ENCODE assay signal across 24 mouse cellular contexts in genomic region chr7:130786708-130787107, GRCm38 (mm10). TPM values are rescaled to one million over a fixed set of nuclear protein-coding genes. Genes with fewer than 3 reads are reported as not detected.
A peak's percentile ranks its signal among the peaks of the same experiment; 100 is the strongest.
DNase-seq lines count a peak whose midpoint lies in the region; ATAC-seq and TF ChIP-seq lines count a peak whose summit lies in the region.
"Had no signal": no experiment of that assay in that cellular context is flagged by ENCODE, and none has a peak within 500 bp of the region (broad histone marks: within the 10 kb centered on the region; RNA-seq: fewer than 3 reads in every experiment).

No protein-coding gene starts in this region.

- no peaks in the 10 kb centered on the region for H3K36me3 ChIP-seq in heart, embryonic 15.5 days
- H3K36me3 ChIP-seq in heart, embryonic 12.5 days: no peaks in the 10 kb centered on the region
- no peaks in the 10 kb centered on the region for H3K36me3 ChIP-seq in liver, adult 2 months (ENCODE audit: control insufficient read depth, insufficient read depth, low read length)
- H3K36me3 ChIP-seq in liver, postnatal 0 days (replicated peaks; ENCODE audit: insufficient read depth, low read length): no peaks in the 10 kb centered on the region
- H3K36me3 ChIP-seq: embryonic facial prominence, embryonic 12.5 days; forebrain, embryonic 12.5 days; midbrain, embryonic 10.5 days had no signal

- H3K4me2 ChIP-seq in heart, embryonic 15.5 days: no peak overlapping the region
- no peak overlapping the region for H3K4me2 ChIP-seq in heart, embryonic 12.5 days
- H3K4me2 ChIP-seq in liver, postnatal 0 days (ENCODE audit: low read depth, low read length): no peak overlapping the region
- H3K4me2 ChIP-seq: embryonic facial prominence, embryonic 12.5 days; forebrain, embryonic 12.5 days; hindbrain, embryonic 14.5 days had no signal

- no peak for TF ChIP-seq CTCF in liver, adult 2 months (IDR thresholded peaks at IDR 0.05; ENCODE audit: low read depth, low read length)
- TF ChIP-seq CTCF in liver, postnatal 0 days (IDR thresholded peaks at IDR 0.05; ENCODE audit: low read depth): no peak
- TF ChIP-seq CTCF in left cerebral cortex, adult 2 months (IDR thresholded peaks at IDR 0.05): no peak

- no peak overlapping the region for H3K9ac ChIP-seq in heart, embryonic 15.5 days
- H3K9ac ChIP-seq in heart, embryonic 12.5 days: no peak overlapping the region
- no peak overlapping the region for H3K9ac ChIP-seq in liver, adult 2 months (ENCODE audit: low read depth, low read length)
- H3K9ac ChIP-seq in liver, postnatal 0 days (replicated peaks): no peak overlapping the region
- H3K9ac ChIP-seq: embryonic facial prominence, embryonic 12.5 days; forebrain, embryonic 12.5 days; hindbrain, embryonic 14.5 days; liver, embryonic 14.5 days had no signal

- no peaks in the 10 kb centered on the region for H3K9me3 ChIP-seq in heart, embryonic 15.5 days (replicated peaks)
- H3K9me3 ChIP-seq in heart, embryonic 12.5 days (replicated peaks): no peaks in the 10 kb centered on the region
- no peaks in the 10 kb centered on the region for H3K9me3 ChIP-seq in liver, postnatal 0 days (ENCODE audit: low read length)
- H3K9me3 ChIP-seq: embryonic facial prominence, embryonic 12.5 days; forebrain, embryonic 12.5 days; midbrain, embryonic 10.5 days had no signal

- H3K4me1 ChIP-seq in heart, embryonic 15.5 days (replicated peaks): peaks cover 21% of the 10 kb centered on the region
- peaks cover 24% of the 10 kb centered on the region for H3K4me1 ChIP-seq in heart, embryonic 12.5 days (replicated peaks)
- no peaks in the 10 kb centered on the region; the same call in 1 of the 2 replicates for H3K4me1 ChIP-seq in liver, adult 2 months (ENCODE audit: control insufficient read depth, insufficient read depth, low read length)
- peaks cover 20% of the 10 kb centered on the region; the same call in 1 of the 2 replicates for H3K4me1 ChIP-seq in liver, postnatal 0 days (ENCODE audit: insufficient read depth)
- H3K4me1 ChIP-seq: midbrain, embryonic 10.5 days had no signal

- intact Hi-C loops in left cerebral cortex, adult 2 months (cut with DNase I): no loop called here

- no peaks in the 10 kb centered on the region for H3K27me3 ChIP-seq in heart, embryonic 15.5 days
- H3K27me3 ChIP-seq in heart, embryonic 12.5 days (replicated peaks): no peaks in the 10 kb centered on the region
- H3K27me3 ChIP-seq in liver, adult 2 months (ENCODE audit: control insufficient read depth, insufficient read depth, low read length): peaks cover 4% of the 10 kb centered on the region; the same call in 1 of the 2 replicates
- no peaks in the 10 kb centered on the region for H3K27me3 ChIP-seq in liver, postnatal 0 days (ENCODE audit: insufficient read depth, low read length)
- H3K27me3 ChIP-seq: embryonic facial prominence, embryonic 12.5 days; forebrain, embryonic 12.5 days had no signal

- ATAC-seq in heart, embryonic 15.5 days (replicated peaks; ENCODE audit: insufficient number of reproducible peaks, insufficient read depth, low FRiP score, low read depth): no peak
- no peak for ATAC-seq in heart, embryonic 12.5 days (ENCODE audit: insufficient number of reproducible peaks, low FRiP score)
- ATAC-seq in liver, postnatal 0 days: no peak
- ATAC-seq: inflammation-experienced regulatory T-cells, adult 6 months; midbrain, embryonic 16.5 days had no signal

- H3K27ac ChIP-seq in heart, embryonic 15.5 days: peak overlapping the region; percentile 27; the same call in 1 of the 2 replicates
- no peak overlapping the region for H3K27ac ChIP-seq in heart, embryonic 12.5 days (ENCODE audit: poor library complexity, severe bottlenecking)
- H3K27ac ChIP-seq in liver, adult 2 months (replicated peaks; ENCODE audit: insufficient read depth, low read depth, low read length): no peak overlapping the region
- no peak overlapping the region for H3K27ac ChIP-seq in liver, postnatal 0 days (ENCODE audit: low read depth)
- H3K27ac ChIP-seq in left cerebral cortex, adult 2 months: no peak overlapping the region
- H3K27ac ChIP-seq: embryonic facial prominence, embryonic 12.5 days; forebrain, embryonic 12.5 days; hindbrain, embryonic 14.5 days; liver, embryonic 14.5 days; macrophage; midbrain, embryonic 10.5 days had no signal

- no peak for TF ChIP-seq POLR2A in liver, adult 2 months (IDR thresholded peaks at IDR 0.05; ENCODE audit: extremely low read depth, insufficient read depth, low read length)

- no peak for TF ChIP-seq EP300 in liver, postnatal 0 days (IDR thresholded peaks at IDR 0.05; ENCODE audit: low read depth)

- H3K4me3 ChIP-seq in heart, embryonic 15.5 days: no peak overlapping the region
- H3K4me3 ChIP-seq in heart, embryonic 12.5 days: no peak overlapping the region
- no peak overlapping the region for H3K4me3 ChIP-seq in liver, adult 2 months (ENCODE audit: insufficient read depth, low read depth, low read length)
- H3K4me3 ChIP-seq in liver, postnatal 0 days (ENCODE audit: low read depth, low read length): no peak overlapping the region
- no peak overlapping the region for H3K4me3 ChIP-seq in left cerebral cortex, adult 2 months
- H3K4me3 ChIP-seq: embryonic facial prominence, embryonic 12.5 days; forebrain, embryonic 12.5 days; midbrain, embryonic 10.5 days had no signal

- DNase-seq in liver, adult 2 months (ENCODE audit: extremely low read depth, low read depth, low spot score): peak; percentile 54
- no peak for DNase-seq in liver, postnatal 0 days
- DNase-seq in adrenal gland, postnatal 10 days: peak; percentile 68
- DNase-seq in adrenal gland, postnatal 36 days: peak; percentile 80 to 81
- no peak for DNase-seq in left cerebral cortex, adult 2 months (ENCODE audit: extremely low spot score in 1 of 2, low spot score in 2 of 2)
- DNase-seq: cerebellum, adult 18-20 months; layer of hippocampus, adult 9-11 months; right cerebral cortex, postnatal 14 days; spleen, adult 18-20 months had no signal

- WGBS in heart, embryonic 15.5 days: 48% methylated on average over 5 of the region's 5 CpGs
- 55% methylated on average over 5 of the region's 5 CpGs for WGBS in heart, embryonic 12.5 days
- WGBS in liver, adult 2 months: 29% methylated on average over 5 of the region's 5 CpGs
- WGBS in liver, postnatal 0 days (ENCODE audit: insufficient replicate concordance): 62% methylated on average over 5 of the region's 5 CpGs

- H3K79me2 ChIP-seq in liver, adult 2 months (ENCODE audit: control insufficient read depth, insufficient read depth, low read length): no peaks in the 10 kb centered on the region

RNA-seq across cellular contexts. Expression of gene Btbd16, which starts 12.8 kb away (rescaled TPM):
- 0.09 TPM in 1 of 2 replicates, not detected in the other for polyA plus RNA-seq in heart, embryonic 15.5 days (2015; fragmentation: Nextera tagmentation; extraction: Ambion mirVana)
- polyA plus RNA-seq in heart, embryonic 12.5 days (2016; fragmentation: Nextera tagmentation; extraction: Ambion mirVana): 0.15 and 0.18 TPM in 2 replicates
- total RNA-seq in liver, adult 2 months (2014; rRNA removed): not detected in 2 replicates
- polyA plus RNA-seq in liver, adult 2 months (2012; rRNA removed): 0.06 TPM in 1 of 2 replicates, not detected in the other
- 0.38 and 0.52 TPM in 2 replicates for polyA plus RNA-seq in liver, postnatal 0 days (2015; fragmentation: Nextera tagmentation; extraction: Ambion mirVana)
- under 1 TPM in 1 of 2 experiments, not detected in 1; 0.18 TPM for total RNA-seq in adrenal gland, postnatal 10 days (2021)
- not detected for total RNA-seq in adrenal gland, postnatal 36 days (2021)
- total RNA-seq in left cerebral cortex, adult 2 months (2021): under 1 TPM; 0.23 to 0.56 TPM
- total RNA-seq: gastrocnemius, adult 18-20 months had no signal
- polyA plus RNA-seq: C2C12; forebrain, embryonic 12.5 days; heart, embryonic 14.5 days; hindbrain, embryonic 14.5 days; lung, embryonic 16.5 days; macrophage; midbrain, embryonic 10.5 days; midbrain, embryonic 16.5 days; neural tube, embryonic 14.5 days had no signal

Comparison
In these comparisons a context has a peak if more than half of its experiments do, and no peak if none do; other contexts are left out.
1. DNase-seq: peak in liver, adult 2 months (single experiment), adrenal gland, postnatal 10 days (single experiment) and adrenal gland, postnatal 36 days (2 of 2); none in liver, postnatal 0 days (single experiment) and left cerebral cortex, adult 2 months (0 of 2).